Mouse (Mus musculus) myocyte (in vitro differentiated cells): ENCODE results near the gene Polrmt. TPM values are rescaled to one million over a fixed set of nuclear protein-coding genes. Genes with fewer than 3 reads are reported as not detected.
A peak's percentile ranks its signal among the peaks of the same experiment; 100 is the strongest.
"Not testable (repeated sequence)": the region's sequence is repeated elsewhere in the genome, so short reads cannot be mapped to it uniquely, and the experiment has no call there.

Experiments
- H3K27me3 ChIP-seq: one replicate; pipeline ENCODE4 v1.6.1; 2011; ENCODE audit not compliant: control insufficient read depth, insufficient read depth, insufficient read length
- H3K36me3 ChIP-seq: one replicate; pipeline ENCODE4 v1.6.1; 2011; ENCODE audit not compliant: control insufficient read depth, insufficient read depth
- H3K4me2 ChIP-seq: one replicate; pipeline ENCODE4 v1.6.1; 2011; ENCODE audit warnings: low read depth, control low read depth
- H3K4me3 ChIP-seq: one replicate; pipeline ENCODE4 v1.5.1; 2011; ENCODE audit warnings: mild to moderate bottlenecking, control low read depth, moderate library complexity
- H3K79me2 ChIP-seq: one replicate; pipeline ENCODE4 v1.6.1; 2011; ENCODE audit not compliant: control insufficient read depth, insufficient read depth
- H3ac ChIP-seq: one replicate; pipeline ENCODE4 v1.6.1; 2011; ENCODE audit not compliant: control insufficient read depth, insufficient read length
- CEBPB ChIP-seq: IDR thresholded peaks from 2 replicates; pipeline ENCODE4 v1.6.1; 2011; ENCODE audit warnings: mild to moderate bottlenecking, moderate library complexity; ENCODE audit not compliant: poor library complexity, insufficient read depth, severe bottlenecking
- E2F4 ChIP-seq: IDR thresholded peaks from one replicate; pipeline ENCODE4 v1.6.1; 2011; ENCODE audit warnings: mild to moderate bottlenecking, control low read depth, moderate library complexity; ENCODE audit not compliant: insufficient read depth
- MAX ChIP-seq: IDR thresholded peaks from one replicate; pipeline ENCODE4 v1.6.1; 2011; ENCODE audit warnings: low read depth, mild to moderate bottlenecking, control low read depth
- MYOD1 ChIP-seq, 3 experiments: IDR thresholded peaks; one replicate each; pipeline ENCODE4 v1.6.1; 2011; ENCODE audit warnings: control low read depth in 2 of 3, low read depth in 2 of 3, mild to moderate bottlenecking in 2 of 3, moderate library complexity in 1 of 3; ENCODE audit not compliant: insufficient read length in 2 of 3, control insufficient read depth in 1 of 3
- MYOG ChIP-seq, 3 experiments: IDR thresholded peaks; one replicate each; pipeline ENCODE4 v1.6.1; 2011; ENCODE audit warnings: control low read depth in 2 of 3, low read depth in 2 of 3, mild to moderate bottlenecking in 2 of 3; ENCODE audit not compliant: insufficient read length in 2 of 3, control insufficient read depth in 1 of 3, insufficient read depth in 1 of 3
- POLR2A ChIP-seq: IDR thresholded peaks from one replicate; pipeline ENCODE4 v1.6.1; 2011; ENCODE audit warnings: low read depth, mild to moderate bottlenecking, control low read depth, moderate library complexity; ENCODE audit not compliant: insufficient read length
- POLR2AphosphoS2 ChIP-seq: IDR thresholded peaks from one replicate; pipeline ENCODE4 v1.6.1; 2011; ENCODE audit warnings: low read depth, control low read depth; ENCODE audit not compliant: insufficient read length
- REST ChIP-seq: IDR thresholded peaks from one replicate; pipeline ENCODE4 v1.6.1; 2011; ENCODE audit warnings: mild to moderate bottlenecking, control low read depth, moderate library complexity; ENCODE audit not compliant: insufficient read depth, insufficient read length
- SRF ChIP-seq: IDR thresholded peaks from one replicate; pipeline ENCODE4 v1.6.1; 2011; ENCODE audit warnings: low read depth; ENCODE audit not compliant: control insufficient read depth, insufficient read length
- TCF12 ChIP-seq: IDR thresholded peaks from one replicate; pipeline ENCODE4 v1.6.1; 2011; ENCODE audit warnings: mild to moderate bottlenecking, control low read depth; ENCODE audit not compliant: poor library complexity, insufficient read depth, severe bottlenecking
- TCF3 ChIP-seq: IDR thresholded peaks from one replicate; pipeline ENCODE4 v1.6.1; 2011; ENCODE audit warnings: low read depth, control low read depth; ENCODE audit not compliant: insufficient read length
- USF1 ChIP-seq: IDR thresholded peaks from one replicate; pipeline ENCODE4 v1.6.1; 2011; ENCODE audit warnings: low read depth, mild to moderate bottlenecking, control low read depth, moderate library complexity
- polyA plus RNA-seq: library from polyadenylated mRNA; unstranded; fragments of >200 nt; fragmentation: generic; extraction: Trizol; gene quantifications from one replicate; pipeline ENCODE4 v1.2.1, GENCODE M21; 2012; ENCODE audit warnings: missing spikeins

Polrmt gene
- polyA plus RNA-seq, 1 experiment: 82.3 TPM

DNA sequence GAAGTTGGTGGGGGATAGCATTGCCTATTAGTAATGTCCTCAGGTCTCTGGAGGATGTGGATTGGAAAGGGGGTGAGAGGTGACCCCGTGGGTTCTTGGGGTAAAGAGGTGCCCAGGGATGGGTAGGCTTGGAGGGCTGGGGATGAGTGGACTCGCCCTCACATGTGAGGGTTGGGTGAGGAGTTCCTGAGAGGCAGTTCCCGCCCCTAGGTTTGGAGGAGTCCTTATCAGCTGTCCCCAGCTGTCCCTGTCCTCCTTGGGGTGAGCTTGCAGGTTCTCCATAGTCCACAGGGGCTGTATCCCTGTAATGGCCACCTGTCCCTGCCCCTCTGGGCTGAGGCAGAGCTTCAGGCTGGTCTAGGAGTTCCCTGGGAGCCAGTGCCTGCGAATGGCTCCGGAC lies 40.4 kb downstream of the Polrmt start:
- TF ChIP-seq TCF3 (no peak), MAX (no peak), POLR2AphosphoS2 (no peak), REST (no peak), MYOD1 (IDR thresholded peaks at IDR 0.05; ENCODE audit: control insufficient read depth in 1 of 3, insufficient read length in 2 of 3, low read depth in 2 of 3) (peak; percentile 15 to 93 (median 86)), POLR2A (peak; percentile 9), USF1 (no peak), MYOG (IDR thresholded peaks at IDR 0.05; ENCODE audit: control insufficient read depth in 1 of 3, insufficient read depth in 1 of 3, insufficient read length in 2 of 3, low read depth in 2 of 3) (peak; percentile 45 to 92 (median 67)), TCF12 (no peak), E2F4 (no peak), CEBPB (no peak)
- no peak overlapping the region for H3ac ChIP-seq
- peaks cover 11% of the 10 kb centered on the region for H3K36me3 ChIP-seq
- peak overlapping the region; percentile 96 for H3K4me2 ChIP-seq
- H3K79me2 ChIP-seq: peaks cover 47% of the 10 kb centered on the region
- H3K4me3 ChIP-seq: peak overlapping the region; percentile 93
- H3K27me3 ChIP-seq: no peaks in the 10 kb centered on the region

DNA sequence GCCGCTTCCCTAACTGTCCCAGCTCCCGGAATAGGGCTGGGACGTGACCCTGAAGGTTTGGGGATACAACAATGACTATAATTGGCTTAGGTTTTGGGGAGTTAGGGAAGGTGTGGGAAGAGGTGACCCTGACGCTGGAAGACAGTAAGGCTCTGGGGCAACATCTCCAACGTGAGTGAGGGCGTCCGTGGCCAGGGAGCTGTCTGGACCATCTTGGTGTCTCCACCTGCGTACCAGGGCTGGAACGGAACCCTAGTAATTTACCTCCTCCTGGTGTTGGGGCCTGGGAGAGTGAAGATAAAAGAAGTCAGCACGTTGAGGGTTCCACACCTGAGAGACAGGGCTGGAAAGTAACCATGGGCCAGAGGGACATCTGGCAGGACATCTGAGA lies 41.4 kb downstream of the Polrmt start:
- Histone ChIP-seq H3K4me3 (peak overlapping the region; percentile 93), H3ac (peak overlapping the region; percentile 66), H3K4me2 (peak overlapping the region; percentile 96), H3K36me3 (peaks cover 6% of the 10 kb centered on the region), H3K79me2 (peaks cover 47% of the 10 kb centered on the region), H3K27me3 (no peaks in the 10 kb centered on the region)
- no peak for TF ChIP-seq TCF12
- no peak for TF ChIP-seq E2F4
- no peak for TF ChIP-seq MAX
- no peak for TF ChIP-seq MYOD1 (IDR thresholded peaks at IDR 0.05; ENCODE audit: control insufficient read depth in 1 of 3, insufficient read length in 2 of 3, low read depth in 2 of 3)
- no peak for TF ChIP-seq SRF
- TF ChIP-seq POLR2AphosphoS2: no peak
- no peak for TF ChIP-seq TCF3

DNA sequence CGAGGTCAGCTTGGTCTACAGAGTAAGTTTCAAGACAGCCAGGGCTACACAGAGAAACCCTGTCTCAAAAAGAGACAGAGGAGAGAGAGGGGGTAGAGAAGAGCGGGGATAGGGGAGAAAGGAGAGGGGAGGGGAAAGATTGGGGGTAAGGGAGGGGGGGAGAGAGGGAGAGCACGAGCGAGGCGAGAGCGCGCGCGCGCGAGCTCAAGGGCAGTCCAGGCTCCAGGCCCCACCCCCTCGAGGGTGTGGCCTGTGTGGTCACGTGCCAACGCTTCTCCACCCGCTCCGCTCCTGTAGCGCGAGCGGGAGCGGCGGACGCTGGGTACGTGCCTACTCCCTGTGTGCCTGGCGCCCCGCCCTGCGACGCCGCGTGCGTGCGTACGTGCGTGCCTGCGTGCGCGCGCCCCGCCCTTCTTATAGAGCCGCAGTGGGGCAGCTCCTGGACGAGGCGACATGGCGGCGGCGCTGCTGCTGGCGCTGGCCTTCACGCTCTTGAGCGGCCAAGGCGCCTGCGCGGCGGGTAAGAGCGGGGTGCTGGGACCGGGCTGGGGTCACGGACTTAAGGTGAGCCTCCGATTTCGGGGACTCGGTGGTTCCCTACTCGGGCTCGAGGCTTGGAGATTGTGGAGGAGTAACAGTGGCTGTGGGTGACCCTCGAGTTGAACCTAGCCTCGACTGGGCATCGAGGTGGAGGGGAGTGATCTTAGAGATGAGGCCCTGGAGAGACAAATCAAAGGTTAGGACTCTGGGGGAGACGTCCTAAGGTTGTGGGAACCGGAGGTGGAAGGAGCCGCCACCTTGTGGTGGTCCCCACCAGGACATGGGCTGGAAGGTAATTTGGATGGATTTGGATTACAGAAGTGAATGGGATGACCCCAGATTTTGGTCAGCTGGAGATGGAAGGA lies 42.1 kb downstream of the Polrmt start, which contains the start of gene Bsg:
Gene Bsg, plus strand, starts transcription at position 427 of the 905 bp plus-strand sequence.
- peaks cover 43% of the 10 kb centered on the region for H3K79me2 ChIP-seq
- H3K27me3 ChIP-seq: no peaks in the 10 kb centered on the region
- H3K4me2 ChIP-seq: peak within 1 kb of the TSS; percentile 96
- H3K36me3 ChIP-seq: no peaks in the 10 kb centered on the region
- peak within 1 kb of the TSS; percentile 66 for H3ac ChIP-seq
- H3K4me3 ChIP-seq: peak within 1 kb of the TSS; percentile 93
- TF ChIP-seq USF1 (peak; percentile 91), POLR2A (peak; percentile 99), MYOG (IDR thresholded peaks at IDR 0.05; ENCODE audit: control insufficient read depth in 1 of 3, insufficient read depth in 1 of 3, insufficient read length in 2 of 3, low read depth in 2 of 3) (peak in 2 of 3 experiments; percentile 23 to 53), TCF3 (no peak), MYOD1 (IDR thresholded peaks at IDR 0.05; ENCODE audit: control insufficient read depth in 1 of 3, insufficient read length in 2 of 3, low read depth in 2 of 3) (peak in 1 of 3 experiments; percentile 2), REST (no peak), TCF12 (no peak), SRF (peak; percentile 43), POLR2AphosphoS2 (peak; percentile 97), MAX (no peak), CEBPB (no peak), E2F4 (no peak)

DNA sequence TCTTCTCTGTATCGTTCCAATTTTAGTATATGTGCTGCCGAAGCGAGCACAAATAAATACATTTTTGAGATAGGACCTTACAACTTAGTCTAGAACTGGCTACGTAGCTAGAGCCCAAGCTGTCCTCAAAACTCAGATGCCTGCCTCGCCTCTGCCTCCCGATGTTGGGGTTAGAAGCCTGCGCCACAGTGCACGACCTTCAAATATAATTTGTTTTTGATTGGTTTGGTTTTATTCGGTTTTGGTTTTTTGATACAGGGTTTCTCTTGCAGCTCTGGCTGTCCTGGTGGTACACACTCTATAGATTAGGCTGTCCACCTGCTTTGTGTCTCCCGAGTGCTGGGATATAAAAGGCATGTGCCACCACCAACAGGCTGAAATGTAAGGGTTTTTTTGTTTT lies 42.8 kb downstream of the Polrmt start:
- Histone ChIP-seq H3K4me2 (peak overlapping the region; percentile 81), H3K4me3 (peak overlapping the region; percentile 93), H3ac (no peak overlapping the region), H3K79me2 (peaks cover 42% of the 10 kb centered on the region), H3K27me3 (no peaks in the 10 kb centered on the region), H3K36me3 (no peaks in the 10 kb centered on the region)
- TF ChIP-seq POLR2AphosphoS2 (no peak), MAX (no peak), MYOG (IDR thresholded peaks at IDR 0.05; ENCODE audit: control insufficient read depth in 1 of 3, insufficient read depth in 1 of 3, insufficient read length in 2 of 3, low read depth in 2 of 3) (no peak), CEBPB (no peak), REST (no peak), SRF (no peak), E2F4 (no peak)

DNA sequence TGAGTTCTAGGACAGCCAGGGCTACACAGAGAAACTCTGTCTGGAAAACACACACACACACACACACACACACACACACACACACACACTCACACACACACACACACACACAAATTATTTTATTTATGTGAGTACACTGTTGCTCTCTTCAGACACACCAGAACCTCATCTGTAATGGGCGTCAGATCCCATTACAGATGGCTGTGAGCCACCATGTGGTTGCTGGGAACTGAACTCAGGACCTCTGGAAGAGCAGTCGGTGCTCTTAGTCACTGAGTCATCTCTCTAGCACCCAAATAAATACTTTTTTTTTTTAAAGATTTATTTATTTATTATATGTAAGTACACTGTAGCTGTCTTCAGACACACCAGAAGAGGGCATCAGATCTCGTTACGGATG lies 43.4 kb downstream of the Polrmt start:
- not testable (repeated sequence) for H3K4me2 ChIP-seq, H3K27me3 ChIP-seq, H3K36me3 ChIP-seq, H3K4me3 ChIP-seq, H3ac ChIP-seq
- peaks cover 36% of the 10 kb centered on the region for H3K79me2 ChIP-seq
